Mouse (Mus musculus) thymus, adult 2 months (tissue): Measurements from ENCODE around the gene Dync2li1.

Experiments
- CTCF ChIP-seq: fragments of 200-500 bp; IDR thresholded peaks from 2 replicates; pipeline ENCODE4 v1.5.1; 2012; ENCODE audit warnings: mild to moderate bottlenecking, control low read depth, low read length, moderate library complexity, borderline replicate concordance; ENCODE audit not compliant: control insufficient read depth, poor library complexity, insufficient read depth; ENCODE audit errors: extremely low read depth
- POLR2A ChIP-seq: fragments of 200-500 bp; IDR thresholded peaks from 2 replicates; pipeline ENCODE4 v1.6.1; 2012; ENCODE audit warnings: mild to moderate bottlenecking, low read length, control low read depth, moderate library complexity; ENCODE audit not compliant: control insufficient read depth, poor library complexity, insufficient read depth; ENCODE audit errors: extremely low read depth

- no peak for TF ChIP-seq POLR2A
- TF ChIP-seq CTCF, result no peak
These were observed 18.7 kb upstream of the Dync2li1 start for GRCm38 (mm10) chr17:84607617-84608016.
